18 mouse cellular contexts compared by ENCODE assay signal in the genomic region with DNA sequence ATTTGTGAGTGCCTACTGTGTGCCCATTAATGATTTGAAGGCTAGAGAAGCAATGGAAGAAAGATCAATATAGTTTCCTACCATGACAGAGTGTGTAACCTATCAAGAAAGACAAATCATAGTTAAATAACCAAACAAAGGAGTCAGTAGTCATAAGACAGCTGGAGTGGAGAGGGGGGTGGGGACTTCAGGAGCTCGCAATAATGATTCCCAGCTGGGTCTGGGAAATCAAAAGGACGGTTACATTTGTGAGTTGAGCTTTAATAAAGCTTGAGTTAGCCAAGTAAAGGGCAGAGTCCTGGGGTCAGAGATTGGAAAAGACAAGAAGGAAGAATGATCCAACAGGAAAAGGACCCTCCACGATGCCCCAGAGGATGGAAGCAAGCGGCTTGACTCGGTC.
"Had no signal": no experiment of that assay in that cellular context is flagged by ENCODE, and none has a peak within 500 bp of the region (broad histone marks: within the 10 kb centered on the region; RNA-seq: fewer than 3 reads in every experiment).

No protein-coding gene starts in this region.

- H3K27ac ChIP-seq: limb, embryonic 12.5 days; limb, embryonic 15.5 days; liver, embryonic 14.5 days; macrophage; stomach, embryonic 15.5 days had no signal

- DNase-seq: kidney, adult 11 months; kidney, adult 8-10 months; kidney, postnatal 14 days; kidney, postnatal 4 days; liver, postnatal 0 days; lung, embryonic 14.5 days; midbrain, embryonic 14.5 days; right cerebral cortex, adult 18-20 months; right cerebral cortex, postnatal 25 days; spleen, adult 18-20 months; thymus, postnatal 25 days had no signal

- H3K9ac ChIP-seq: limb, embryonic 12.5 days; limb, embryonic 15.5 days; liver, embryonic 14.5 days; liver, postnatal 0 days; lung, embryonic 14.5 days; stomach, embryonic 15.5 days had no signal

- H3K4me2 ChIP-seq: limb, embryonic 12.5 days; limb, embryonic 15.5 days; liver, embryonic 11.5 days; lung, embryonic 14.5 days; stomach, embryonic 15.5 days had no signal

- H3K4me1 ChIP-seq: limb, embryonic 12.5 days; limb, embryonic 15.5 days; stomach, embryonic 15.5 days had no signal

- H3K9me3 ChIP-seq: limb, embryonic 12.5 days; limb, embryonic 15.5 days; stomach, embryonic 15.5 days had no signal

- H3K27me3 ChIP-seq: stomach, embryonic 15.5 days had no signal

- H3K36me3 ChIP-seq: limb, embryonic 12.5 days; limb, embryonic 15.5 days; stomach, embryonic 15.5 days had no signal

- H3K4me3 ChIP-seq: limb, embryonic 12.5 days; limb, embryonic 15.5 days; stomach, embryonic 15.5 days had no signal

- ATAC-seq: liver, postnatal 0 days; lung, postnatal 0 days had no signal
